Mouse (Mus musculus) urinary bladder, postnatal 0 days (tissue): Measurements from ENCODE around the gene H2-M9. TPM values are rescaled to one million over a fixed set of nuclear protein-coding genes. Genes with fewer than 3 reads are reported as not detected.

Source experiments
- polyA plus RNA-seq: library from polyadenylated mRNA; unstranded; fragments of >200 nt; fragmentation: Nextera tagmentation; extraction: Ambion mirVana; gene quantifications from 2 replicates; pipeline ENCODE4 v1.2.1, GENCODE M21; 2015

Gene H2-M9
- polyA plus RNA-seq = not detected in 2 replicates

GRCm38 (mm10) chr17:36642566-36642965, at the start of gene H2-M9:
Gene H2-M9 (minus strand): TSS chr17:36642666.

GRCm38 (mm10) chr17:36672119-36672518, 29.7 kb upstream of the H2-M9 start, which contains the start of gene H2-M1:
Gene H2-M1 (minus strand): TSS chr17:36672219.

Other genes starting within 250 kb of the H2-M9 start
- not detected in 2 replicates for gene H2-M10.4, start 180.3 kb downstream of the H2-M9 start, polyA plus RNA-seq
- not detected in 2 replicates for gene H2-M11, start 95.6 kb downstream of the H2-M9 start, polyA plus RNA-seq
- gene H2-M1, start 29.6 kb upstream of the H2-M9 start, polyA plus RNA-seq = not detected in 2 replicates
- not detected in 2 replicates for gene H2-M10.5, start 130.2 kb upstream of the H2-M9 start, polyA plus RNA-seq
- not detected in 2 replicates for gene H2-M10.6, start 169.5 kb upstream of the H2-M9 start, polyA plus RNA-seq
- 26.9 and 28.6 TPM in 2 replicates for gene Trim26, start 194.5 kb upstream of the H2-M9 start, polyA plus RNA-seq
- gene Trim15, start 224.5 kb upstream of the H2-M9 start, polyA plus RNA-seq = 0.06 TPM in 1 of 2 replicates, not detected in the other
- 0.52 and 1.4 TPM in 2 replicates for gene Trim10, start 226.9 kb upstream of the H2-M9 start, polyA plus RNA-seq
- not detected in 2 replicates for gene Trim40, start 247.5 kb upstream of the H2-M9 start, polyA plus RNA-seq